8 mouse cellular contexts compared by ENCODE assay signal in genomic region chr11:70539877-70540587, GRCm38 (mm10). TPM values are rescaled to one million over a fixed set of nuclear protein-coding genes. Genes with fewer than 3 reads are reported as not detected.
DNase-seq lines count a peak whose midpoint lies in the region; ATAC-seq and TF ChIP-seq lines count a peak whose summit lies in the region.

Gene Pld2, plus strand, starts transcription at chr11:70540064.

- peak within 1 kb of the TSS; percentile 47 for H3K4me3 ChIP-seq in cortical plate, adult 2 months (ENCODE audit: insufficient read depth, low read length)

- peak within 1 kb of the TSS; percentile 39; the same call in 1 of the 2 replicates for H3K27ac ChIP-seq in cortical plate, adult 2 months (ENCODE audit: insufficient read depth, low read length)

- peak; percentile 82 for DNase-seq in WW6 (ENCODE audit: low read depth, low spot score)
- peak; percentile 90 for DNase-seq in gastrocnemius, postnatal 14 days
- DNase-seq in left cerebral cortex, postnatal 14 days (ENCODE audit: low spot score in 2 of 2), result peak; percentile 64 to 77
- DNase-seq in right cerebral cortex, postnatal 14 days, result peak; percentile 83
- peak; percentile 78 for DNase-seq in urinary bladder, postnatal 25 days (ENCODE audit: low spot score)

- intact Hi-C loops in gastrocnemius, postnatal 14 days (cut with DNase I; ENCODE audit: low total_unique reads), result no loop called here
- intact Hi-C loops in left cerebral cortex, postnatal 14 days (cut with DNase I), result loop anchor here (5.0 kb wide), 1 partner anchor 67 kb away; no protein-coding TSS in a partner anchor

- peak; percentile 39 for TF ChIP-seq CTCF in cortical plate, adult 2 months (IDR thresholded peaks at IDR 0.05; ENCODE audit: extremely low read depth, insufficient read depth, low read length)

- peak; percentile 47; the same call in 1 of the 2 replicates for TF ChIP-seq POLR2A in cortical plate, adult 2 months (IDR thresholded peaks at IDR 0.05; ENCODE audit: extremely low read depth, insufficient read depth, low read length)

- peak; percentile 94 for ATAC-seq in inflammation-experienced regulatory T-cells, adult 6 months
- peak; percentile 95 for ATAC-seq in megakaryocyte-erythroid progenitor cell, adult 5-6 weeks (replicated peaks; ENCODE audit: low FRiP score, low TSS enrichment, poor library complexity, severe bottlenecking)

- H3K4me1 ChIP-seq in cortical plate, adult 2 months (ENCODE audit: control insufficient read depth, insufficient read depth, low read length), result 0 out of 2 replicates have a peak, but pooled peaks cover 1% of the 10 kb centered on the region

RNA-seq across cellular contexts. Expression of gene Pld2, which starts in this region (rescaled TPM):
- polyA plus RNA-seq in cortical plate, adult 2 months (2012; rRNA removed), result 21.4 and 24.4 TPM in 2 replicates
- total RNA-seq in gastrocnemius, postnatal 14 days (2021), result 10 to 100 TPM; 15.9 to 17.1 TPM
- polyA plus RNA-seq in inflammation-experienced regulatory T-cells, adult 6 months (2017; shearing (Covaris generic)), result 1 to 10 TPM; 1.8 to 2.1 (median 2.0) TPM
- 10 to 100 TPM; 14.8 to 17.4 TPM for total RNA-seq in left cerebral cortex, postnatal 14 days (2021)
- total RNA-seq in megakaryocyte-erythroid progenitor cell, adult 5-6 weeks (2014; fragmentation: Nextera tagmentation), result not detected in 2 replicates
- 0.47 TPM in 1 of 2 replicates, not detected in the other for total RNA-seq in megakaryocyte-erythroid progenitor cell, adult 5-6 weeks (2017)

Comparison
In these comparisons a context has a peak if more than half of its experiments do, and no peak if none do; other contexts are left out.
1. Peak in every context shown above with its lines: DNase-seq, ATAC-seq, H3K4me3 ChIP-seq and H3K27ac ChIP-seq.
2. RNA of gene Pld2 (total RNA-seq): 14.8 to 17.4 TPM in left cerebral cortex, postnatal 14 days and 15.9 to 17.1 TPM in gastrocnemius, postnatal 14 days; 0.47 TPM in megakaryocyte-erythroid progenitor cell, adult 5-6 weeks; every median in the first group is over 10 times any median in the second.
3. Peak in ATAC-seq in megakaryocyte-erythroid progenitor cell, adult 5-6 weeks; RNA of the gene not detected or under 1 TPM.